Mouse (Mus musculus): ENCODE results near the gene Cbl.
"Not testable (repeated sequence)": the region's sequence is repeated elsewhere in the genome, so short reads cannot be mapped to it uniquely, and the experiment has no call there.

Cbl gene

DNA sequence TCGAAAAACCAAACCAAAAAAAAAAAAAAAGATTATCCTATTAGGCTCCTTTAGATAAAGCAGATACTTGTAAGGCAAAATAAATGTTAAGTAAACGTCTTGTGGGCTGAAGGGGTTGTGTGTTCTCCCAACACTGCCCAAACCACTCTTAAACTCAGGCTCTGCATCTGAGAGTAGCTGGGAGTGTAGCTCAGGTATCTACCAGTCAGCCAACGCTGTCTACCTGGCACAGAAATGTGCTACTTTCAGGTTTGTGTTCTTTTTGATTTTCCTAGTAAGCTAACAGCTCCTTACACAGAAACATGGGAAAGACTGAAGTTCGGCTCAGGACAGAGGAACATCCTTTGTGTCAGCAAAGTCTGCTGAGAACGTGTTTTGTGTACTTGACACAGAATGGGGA, 101.6 kb downstream of the Cbl start:
- no peak for DNase-seq (ENCODE audit: extremely low spot score, low read depth, low spot score)

DNA sequence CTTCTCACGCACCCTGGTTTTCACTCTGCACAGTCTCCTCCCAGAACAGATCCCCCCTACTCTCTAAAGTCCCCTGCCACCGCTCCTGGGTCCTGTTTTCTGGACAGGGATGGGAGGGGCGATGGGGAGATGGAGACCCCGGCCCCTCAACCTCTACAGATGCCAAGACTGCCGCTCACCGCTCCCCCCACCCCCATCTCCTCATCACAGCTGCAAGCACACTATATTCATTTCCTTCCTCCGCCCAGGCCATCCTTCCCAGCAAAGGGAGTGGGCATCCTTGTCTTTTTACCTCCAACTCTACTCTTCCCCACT, 102.6 kb downstream of the Cbl start:
- DNase-seq (ENCODE audit: extremely low spot score, low read depth, low spot score), result no peak

DNA sequence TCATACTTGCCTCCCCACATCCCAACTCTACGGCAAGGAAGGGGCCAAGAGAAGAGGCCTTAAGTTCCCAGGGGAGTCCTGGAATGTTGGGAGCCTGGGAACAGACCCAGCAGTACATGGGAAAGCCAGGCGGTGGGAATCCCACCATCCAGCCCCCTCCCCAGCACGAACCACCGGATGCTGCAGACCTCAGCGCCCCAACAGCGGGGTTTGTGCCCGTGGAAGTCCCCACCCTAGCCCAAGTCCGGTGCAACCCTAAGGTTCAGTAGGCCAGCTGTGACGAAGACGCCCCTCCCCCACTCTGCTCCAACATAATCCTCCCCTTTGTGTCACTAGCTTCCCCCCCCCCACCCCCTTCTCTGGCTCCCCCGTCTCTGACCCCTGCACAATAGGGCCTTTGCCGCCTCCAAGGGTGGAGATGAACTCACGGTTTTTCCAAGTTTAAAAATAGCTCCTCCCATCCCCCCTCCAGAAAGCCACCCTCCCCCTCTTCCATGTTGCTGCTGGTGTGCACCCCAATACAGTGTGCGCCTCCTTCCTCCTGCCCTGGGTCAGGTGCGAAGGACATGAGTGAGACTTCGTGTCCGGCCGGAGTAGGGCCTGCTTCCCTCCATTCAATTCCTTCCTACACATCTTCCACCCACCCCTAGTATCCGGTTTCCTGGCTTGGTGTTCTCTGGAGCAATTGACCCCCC, 103.1 kb downstream of the Cbl start:
- DNase-seq (ENCODE audit: extremely low spot score, low read depth, low spot score), result no peak

DNA sequence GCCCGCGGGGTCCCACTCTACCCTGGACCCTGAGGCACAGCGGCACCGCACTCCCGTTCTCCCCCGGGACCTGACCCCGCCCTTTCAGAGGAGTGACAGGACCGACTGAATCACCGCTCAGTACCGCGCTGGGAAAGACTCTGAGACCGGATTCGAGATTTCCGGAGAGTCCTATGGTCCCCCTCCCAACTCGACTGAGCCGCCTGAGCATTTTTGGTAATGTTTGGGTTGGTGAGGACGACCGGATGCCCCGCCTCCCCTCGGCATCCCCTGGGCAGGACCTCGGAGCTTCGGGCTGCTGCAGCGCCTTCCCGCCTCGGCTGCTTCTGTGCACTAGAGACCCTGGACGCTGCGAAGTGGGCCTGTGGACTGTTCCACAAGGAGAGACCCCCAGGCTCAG, 103.8 kb downstream of the Cbl start:
- no peak for DNase-seq (ENCODE audit: extremely low spot score, low read depth, low spot score)

DNA sequence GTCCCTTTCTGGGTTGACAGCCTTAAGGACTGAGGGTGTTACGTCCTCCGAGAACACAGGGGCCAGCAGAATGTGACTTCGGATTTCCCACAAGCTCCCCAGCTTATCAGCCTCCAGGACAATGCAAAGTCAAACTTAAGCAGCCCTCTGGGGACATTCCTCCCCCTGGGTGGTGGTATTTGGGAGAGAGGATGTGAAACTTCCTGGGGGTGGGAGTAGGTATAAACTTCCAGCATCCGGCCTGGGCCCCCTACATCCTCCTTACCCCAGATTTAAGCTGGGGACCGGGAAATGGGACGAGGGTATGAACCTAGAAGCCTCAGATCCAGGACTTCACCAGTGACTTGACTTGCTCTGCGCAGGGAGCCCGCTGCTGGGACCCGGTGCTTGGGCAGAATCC, 104.2 kb downstream of the Cbl start:
- no peak for DNase-seq (ENCODE audit: extremely low spot score, low read depth, low spot score)

DNA sequence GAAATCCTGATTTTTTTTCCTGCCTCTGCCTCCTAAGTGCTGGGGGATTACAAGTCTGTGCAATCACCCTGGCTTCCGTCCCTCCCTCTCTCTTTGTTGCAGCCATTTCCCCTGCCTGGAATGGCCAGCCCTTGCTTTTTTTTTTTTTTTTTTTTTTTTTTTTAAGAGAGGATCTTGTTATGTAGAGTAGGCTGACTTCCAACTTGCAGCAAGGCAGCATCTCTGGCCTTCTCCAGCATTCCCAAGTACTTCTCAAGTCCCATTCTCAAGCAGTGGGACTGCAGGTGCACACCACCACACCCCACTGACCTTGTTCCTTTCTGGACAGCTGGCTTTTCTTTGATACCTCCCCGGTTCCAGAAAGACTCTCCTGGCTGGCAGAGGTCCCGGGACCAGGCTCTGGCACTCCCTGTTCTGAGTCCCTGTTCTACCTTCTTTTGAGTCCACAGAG, 106.5 kb downstream of the Cbl start:
- DNase-seq (ENCODE audit: extremely low spot score, low read depth, low spot score), result no peak

DNA sequence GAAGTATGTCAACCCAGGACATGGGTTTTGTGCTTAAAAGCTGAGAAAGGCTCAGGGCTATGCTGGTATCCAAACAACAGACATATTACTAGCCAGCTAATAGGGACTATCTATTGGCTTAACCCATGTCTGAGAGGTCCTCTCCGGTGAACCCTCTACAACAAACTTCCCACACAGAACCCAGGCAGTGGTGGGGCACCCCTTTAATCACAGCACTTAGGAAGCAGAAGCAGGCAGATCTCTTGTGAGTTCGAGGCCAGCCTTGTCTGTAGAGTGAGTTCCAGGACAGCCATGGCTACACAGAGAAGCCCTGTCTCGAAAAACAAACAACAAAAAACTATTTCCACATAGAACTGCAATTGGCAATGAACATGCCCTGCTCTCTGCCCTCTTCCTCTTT, 107.1 kb downstream of the Cbl start:
- DNase-seq (ENCODE audit: extremely low spot score, low read depth, low spot score), result no peak

DNA sequence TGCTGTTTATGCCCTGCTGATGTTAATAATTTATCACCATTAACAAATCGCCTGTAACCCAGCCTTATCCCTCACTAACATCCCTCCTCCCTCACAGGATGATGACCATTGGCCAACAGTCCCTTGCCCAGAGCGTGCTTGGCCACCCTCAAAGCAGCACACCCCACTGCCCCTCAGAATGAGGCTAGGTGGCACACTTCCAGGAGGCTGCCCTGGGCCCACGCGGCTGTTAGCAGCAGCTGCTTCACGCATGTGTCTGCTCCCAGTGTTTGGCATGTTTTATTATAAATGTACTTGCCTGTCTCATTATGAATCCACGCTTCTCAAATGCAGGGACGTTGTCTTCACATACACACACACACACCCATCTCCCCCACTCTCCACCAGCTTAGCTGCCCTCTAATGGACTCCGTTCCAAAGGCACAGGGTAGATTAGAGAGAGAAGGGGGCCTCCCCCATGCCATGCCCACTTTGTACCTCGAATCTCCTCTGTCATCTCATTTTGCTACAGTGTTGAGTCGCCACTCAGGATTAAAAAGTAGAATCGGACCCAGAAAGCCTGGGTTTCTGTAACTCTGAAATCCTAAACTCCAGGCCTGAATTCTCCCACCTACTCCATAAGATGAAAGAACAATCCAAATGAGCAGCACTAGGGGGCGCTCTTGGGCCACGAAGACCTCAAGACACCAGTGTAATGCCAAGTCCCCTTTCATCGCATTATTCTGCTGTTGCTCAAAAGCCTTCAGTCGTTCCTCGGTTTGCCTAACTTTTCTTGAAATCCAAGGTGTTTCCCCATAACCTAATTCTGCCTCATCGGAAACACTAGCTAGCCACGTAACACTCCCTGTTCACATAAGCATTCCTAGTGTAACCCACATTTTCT, 108.1 kb downstream of the Cbl start:
- peak; percentile 85 for DNase-seq (ENCODE audit: extremely low spot score, low read depth, low spot score)

DNA sequence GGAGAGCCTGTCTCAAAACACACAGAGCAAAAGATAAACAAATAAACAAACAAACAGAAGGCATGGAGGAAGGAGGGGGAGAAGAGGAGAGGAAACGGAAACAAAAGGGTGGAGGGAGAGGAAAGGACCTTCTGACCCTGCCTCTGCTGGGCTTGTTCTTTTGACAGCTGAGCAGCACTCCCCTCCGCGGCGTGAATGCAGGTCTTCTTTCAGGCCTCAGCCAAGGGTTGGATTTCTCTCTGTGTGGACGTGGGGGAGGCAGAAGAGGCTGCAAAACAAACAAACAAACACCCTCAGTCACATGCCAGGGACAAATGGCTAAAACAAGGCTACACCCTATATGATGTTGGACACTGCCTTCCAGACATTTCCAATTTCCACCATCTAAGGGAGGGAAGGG, 108.8 kb downstream of the Cbl start:
- DNase-seq (ENCODE audit: extremely low spot score, low read depth, low spot score), result no peak

DNA sequence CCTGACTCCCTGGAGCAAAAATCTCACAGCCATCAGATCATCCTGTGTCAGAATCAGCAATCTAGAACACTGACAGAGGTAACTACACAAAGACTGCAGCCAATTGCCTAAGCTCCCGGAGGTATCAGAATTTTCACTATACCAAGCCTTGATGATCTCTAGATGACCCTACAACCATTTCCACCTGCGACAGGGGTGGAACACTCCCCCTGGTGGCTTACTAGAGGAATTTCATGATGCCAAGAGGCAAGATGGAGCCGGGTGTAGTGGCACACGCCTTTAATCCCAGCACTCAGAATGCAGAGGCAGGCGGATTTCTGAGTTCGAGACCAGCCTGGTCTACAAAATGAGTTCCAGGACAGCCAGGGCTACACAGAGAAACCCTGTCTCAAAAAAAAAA, 109.5 kb downstream of the Cbl start:
- no peak for DNase-seq (ENCODE audit: extremely low spot score, low read depth, low spot score)

DNA sequence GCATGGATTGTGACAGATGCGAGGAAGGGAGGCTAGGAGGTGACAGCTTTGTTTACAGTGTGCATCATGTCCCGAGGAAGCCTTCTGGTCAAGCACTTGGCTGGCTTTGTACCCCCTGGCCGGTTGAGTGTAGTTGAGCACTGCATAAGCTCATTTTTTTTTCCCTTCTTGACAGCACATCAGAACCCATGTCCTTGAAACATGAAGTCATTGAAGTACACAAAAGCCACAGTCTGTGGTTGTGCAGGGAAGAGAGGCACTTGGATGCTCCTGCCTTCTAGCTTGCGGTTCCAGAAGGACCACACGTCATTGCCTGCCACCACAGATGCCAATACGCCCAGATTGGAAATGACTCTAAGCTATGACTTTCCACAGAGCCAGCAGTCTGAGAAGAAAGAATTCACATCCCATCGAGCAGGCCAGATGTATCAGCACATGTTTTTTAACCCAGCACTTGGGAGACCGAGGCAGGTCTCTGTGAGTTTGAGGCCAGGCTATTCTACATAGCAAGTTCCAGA, 113.8 kb downstream of the Cbl start:
- no peak for DNase-seq (ENCODE audit: extremely low spot score, low read depth, low spot score)

DNA sequence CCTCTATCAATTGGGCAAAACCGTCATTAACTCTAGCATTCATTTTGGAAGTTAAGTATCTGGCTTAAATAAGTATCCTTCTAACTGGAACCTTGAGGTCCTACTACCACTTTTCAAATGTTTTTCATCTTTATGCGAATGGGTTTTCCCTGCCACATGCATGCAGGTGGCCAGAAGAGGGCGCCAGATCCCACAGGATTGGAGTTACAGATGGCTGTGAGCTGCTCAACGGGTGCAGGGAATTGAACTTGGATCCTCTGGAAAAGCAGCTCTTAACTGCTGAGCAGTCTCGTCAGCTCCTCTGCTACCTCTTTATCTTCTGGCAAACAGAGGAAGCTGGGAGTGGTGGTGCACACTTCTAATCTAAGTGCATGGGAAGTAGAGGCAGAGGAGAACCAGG, 114.8 kb downstream of the Cbl start:
- DNase-seq (ENCODE audit: extremely low spot score, low read depth, low spot score), result no peak

DNA sequence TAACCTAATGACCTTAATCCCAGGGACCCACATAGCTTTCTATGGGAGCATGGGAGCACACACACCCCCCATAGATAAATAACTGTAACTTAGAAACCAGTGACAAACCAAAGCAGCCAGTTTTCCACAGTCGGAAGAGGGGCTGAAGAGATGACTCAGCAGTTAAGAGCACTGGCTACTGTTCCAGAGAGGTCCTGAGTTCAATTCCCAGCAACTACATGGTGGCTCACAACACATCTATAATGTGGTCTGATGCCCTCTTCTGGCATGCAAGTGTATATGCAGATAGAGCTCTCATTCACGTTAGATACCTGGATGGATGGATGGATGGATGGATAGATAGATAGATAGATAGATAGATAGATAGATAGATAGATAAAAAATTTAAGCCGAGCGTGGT, 117.7 kb downstream of the Cbl start:
- no peak for DNase-seq (ENCODE audit: extremely low spot score, low read depth, low spot score)

DNA sequence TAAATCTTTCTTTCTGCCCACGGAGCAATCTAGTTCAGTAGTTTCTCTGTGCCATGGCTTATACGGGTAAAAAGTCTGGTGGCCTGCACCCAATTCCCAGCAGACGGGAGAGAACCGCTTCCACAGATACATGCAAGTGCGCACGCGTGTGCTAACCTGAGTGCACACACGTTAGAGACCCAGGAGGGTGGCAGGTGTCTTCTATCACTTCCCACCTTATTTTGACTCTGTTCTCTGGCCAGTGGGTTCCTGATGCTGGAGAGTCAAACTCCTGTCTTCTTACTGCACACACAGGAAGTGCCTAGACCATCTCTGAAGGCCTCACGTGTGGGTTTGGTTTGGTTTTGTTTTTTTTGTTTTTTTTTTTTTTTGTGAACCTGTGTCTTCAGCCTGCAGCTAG, 118.2 kb downstream of the Cbl start:
- no peak for DNase-seq (ENCODE audit: extremely low spot score, low read depth, low spot score)

DNA sequence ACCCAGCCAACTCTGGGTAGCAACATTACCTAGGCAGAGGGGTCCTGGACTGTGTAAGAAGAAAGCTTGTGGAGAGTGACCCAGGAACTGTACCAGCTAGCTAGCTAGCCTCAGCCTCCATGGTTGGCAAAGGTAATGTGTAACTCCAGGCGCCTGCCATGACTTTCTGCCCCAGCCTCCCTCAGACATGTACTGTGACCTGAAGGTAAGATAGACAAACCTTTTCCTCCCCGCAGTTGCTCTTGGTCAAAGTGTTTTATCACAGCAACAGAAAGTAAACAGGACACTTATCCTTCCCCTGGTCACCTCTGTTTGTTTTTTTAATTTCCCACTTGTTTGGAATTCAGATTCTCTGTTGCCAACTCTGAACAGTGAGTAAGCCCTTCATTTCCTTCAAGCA, 119.4 kb downstream of the Cbl start:
- DNase-seq (ENCODE audit: extremely low spot score, low read depth, low spot score), result no peak

DNA sequence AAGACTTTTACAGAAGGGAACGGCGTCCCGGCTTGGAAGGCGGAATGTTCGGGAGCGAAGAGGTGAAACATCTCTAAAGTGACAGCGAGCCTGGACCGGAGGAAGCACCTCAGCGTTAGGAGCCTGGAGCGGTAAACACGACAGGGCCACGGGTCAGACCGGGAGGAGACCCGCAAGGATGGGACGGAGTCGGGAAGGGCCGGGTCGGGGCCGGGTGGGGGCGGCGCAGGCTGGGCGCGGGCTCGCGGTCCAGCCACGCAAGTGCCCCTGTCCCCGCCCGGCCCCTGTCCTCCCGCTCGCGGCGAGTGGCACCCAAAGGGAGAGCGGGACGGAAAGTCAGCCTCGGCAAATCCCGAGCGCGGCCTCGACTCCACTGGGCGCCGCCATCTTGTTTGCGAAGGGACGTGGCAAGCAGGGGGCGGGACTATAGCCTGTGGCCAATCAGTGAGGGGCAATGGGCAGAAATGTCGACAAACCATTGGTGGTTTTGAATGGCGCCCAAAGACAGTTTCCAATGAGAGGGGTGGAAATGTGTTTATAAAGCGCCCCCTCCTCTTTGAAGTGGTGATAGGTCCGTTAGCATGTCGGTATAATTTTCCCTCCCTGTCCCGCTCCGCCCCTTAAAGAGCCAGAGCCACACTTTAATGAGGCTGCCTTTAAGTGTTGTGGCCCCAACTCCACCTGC, 120.6 kb downstream of the Cbl start, which contains the start of the genes Gm49380 and Rnf26:
Gene Gm49380, minus strand, starts transcription at position 396 of the 685 bp plus-strand sequence.
Gene Rnf26, minus strand, starts transcription at position 413 of the 685 bp plus-strand sequence.
- DNase-seq (ENCODE audit: extremely low spot score, low read depth, low spot score), result peak; percentile 94

DNA sequence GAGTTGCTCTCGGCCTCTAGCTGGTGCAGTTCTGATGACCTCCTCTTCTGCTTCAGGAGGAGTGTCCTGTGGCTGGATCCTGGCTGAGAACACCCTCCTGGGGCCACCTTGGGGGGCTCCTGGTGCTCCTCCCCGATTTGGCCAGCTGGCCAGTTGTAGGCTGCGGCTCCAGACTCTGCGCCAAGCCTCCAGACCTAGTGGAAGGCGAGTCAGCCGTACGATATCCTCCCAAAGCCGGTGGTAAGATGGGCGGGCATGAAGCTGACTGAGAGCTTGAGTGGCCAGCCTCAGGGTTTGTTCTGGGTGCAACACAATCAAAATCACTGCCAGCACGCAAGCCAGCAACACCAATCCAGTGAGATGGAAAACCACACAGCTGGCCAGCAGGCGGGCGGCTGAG, 121.9 kb downstream of the Cbl start:
- DNase-seq (ENCODE audit: extremely low spot score, low read depth, low spot score), result not testable (repeated sequence)

DNA sequence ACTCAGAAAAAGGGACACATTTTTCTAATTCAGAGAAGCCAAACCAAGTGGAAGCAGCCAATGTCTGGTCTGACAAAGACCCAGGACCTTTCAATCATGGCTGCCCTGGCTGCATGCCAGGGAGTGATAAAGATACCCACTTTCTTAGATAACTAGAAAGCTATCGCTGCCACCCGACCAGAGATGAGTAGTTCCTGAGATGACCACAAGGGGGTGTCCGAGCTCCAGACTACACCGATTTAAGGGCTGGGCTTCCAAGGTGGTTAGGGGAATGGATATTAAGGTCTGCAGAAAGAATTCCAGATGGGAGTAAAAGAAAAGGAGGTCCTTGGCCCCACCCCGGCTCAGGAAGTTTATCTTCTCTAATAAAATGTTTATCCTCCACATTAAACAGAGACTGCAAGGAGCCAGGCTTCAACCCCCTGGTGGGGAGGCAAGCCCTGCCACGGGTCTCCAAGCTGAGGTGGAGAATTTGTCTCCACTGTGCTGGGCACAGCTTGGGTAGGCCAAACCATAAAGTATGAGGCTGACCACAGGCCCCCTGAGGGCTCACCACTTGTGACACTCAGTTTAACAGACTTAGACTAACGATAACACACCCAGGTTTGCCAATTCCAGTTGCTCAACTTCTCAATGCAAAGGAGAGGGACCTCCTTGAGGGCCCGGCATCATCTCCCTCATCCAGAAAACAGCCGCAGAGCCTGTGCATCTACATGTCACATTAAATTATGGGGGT, 124.3 kb downstream of the Cbl start:
- DNase-seq (ENCODE audit: extremely low spot score, low read depth, low spot score), result no peak

DNA sequence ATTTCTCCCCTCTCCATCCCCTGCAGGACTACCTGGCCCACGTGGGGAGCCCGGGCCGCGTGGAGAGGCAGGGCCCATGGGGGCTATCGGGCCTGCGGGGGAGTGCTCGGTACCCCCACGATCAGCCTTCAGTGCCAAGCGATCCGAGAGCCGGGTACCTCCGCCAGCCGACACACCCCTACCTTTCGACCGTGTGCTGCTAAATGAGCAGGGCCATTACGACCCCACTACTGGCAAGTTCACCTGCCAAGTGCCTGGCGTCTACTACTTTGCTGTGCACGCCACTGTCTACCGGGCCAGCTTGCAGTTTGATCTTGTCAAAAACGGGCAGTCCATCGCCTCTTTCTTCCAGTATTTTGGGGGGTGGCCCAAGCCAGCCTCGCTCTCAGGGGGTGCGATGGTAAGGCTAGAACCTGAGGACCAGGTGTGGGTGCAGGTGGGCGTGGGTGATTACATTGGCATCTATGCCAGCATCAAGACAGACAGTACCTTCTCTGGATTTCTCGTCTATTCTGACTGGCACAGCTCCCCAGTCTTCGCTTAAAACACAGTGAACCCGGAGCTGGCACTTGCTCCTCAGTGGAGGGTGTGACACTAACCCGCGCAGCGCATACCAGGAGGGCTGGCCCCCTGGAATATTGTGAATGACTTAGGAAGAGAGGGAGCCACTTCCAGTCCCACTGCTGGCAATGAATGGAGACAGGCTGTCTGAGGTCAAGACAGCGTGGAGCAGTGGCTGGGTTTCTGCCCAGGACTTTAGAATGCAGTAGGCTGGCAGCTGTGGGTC, 125.4 kb downstream of the Cbl start:
- DNase-seq (ENCODE audit: extremely low spot score, low read depth, low spot score), result no peak

DNA sequence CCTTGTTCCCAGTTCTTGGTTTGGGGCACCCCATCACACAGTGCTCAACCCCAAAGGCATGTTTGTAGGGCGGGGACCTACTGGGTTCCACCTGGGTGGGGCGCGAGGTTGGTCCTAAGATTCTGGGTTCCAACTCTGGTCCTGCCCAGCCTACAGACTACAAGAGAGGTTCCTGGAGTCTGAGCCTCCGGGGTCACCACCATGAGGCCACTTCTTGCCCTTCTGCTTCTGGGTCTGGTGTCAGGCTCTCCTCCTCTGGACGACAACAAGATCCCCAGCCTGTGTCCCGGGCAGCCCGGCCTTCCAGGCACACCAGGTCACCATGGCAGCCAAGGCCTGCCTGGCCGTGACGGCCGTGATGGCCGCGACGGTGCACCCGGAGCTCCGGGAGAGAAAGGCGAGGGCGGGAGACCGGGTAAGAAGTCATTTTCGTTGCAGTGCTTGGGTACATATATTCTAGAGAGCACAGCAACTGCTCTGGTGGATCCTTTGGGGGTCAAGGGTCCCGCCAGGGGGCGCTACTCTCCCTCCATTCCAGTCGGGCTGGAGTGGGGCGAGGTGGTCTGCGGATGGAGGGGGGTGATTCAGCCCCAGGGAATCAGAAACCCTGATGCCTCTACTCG, 126.2 kb downstream of the Cbl start:
- no peak for DNase-seq (ENCODE audit: extremely low spot score, low read depth, low spot score)
